Mouse (Mus musculus) forebrain, embryonic 11.5 days (tissue): Measurements from ENCODE around the gene Lpgat1. TPM values are rescaled to one million over a fixed set of nuclear protein-coding genes. Genes with fewer than 3 reads are reported as not detected.

Source experiments
- ATAC-seq: fragments of 200-750 bp; cut with Nextera tagmentation; replicated peaks from 2 replicates; pipeline ENCODE4 v1.8.0; 2017; ENCODE audit warnings: moderate TSS enrichment; ENCODE audit not compliant: low FRiP score
- DNase-seq: peaks from one replicate; pipeline ENCODE4 v3.0.0-alpha.2; 2017; ENCODE audit warnings: low spot score
- H3K27ac ChIP-seq: fragments of 300-500 bp; sonication (generic); 2 replicates; pipeline ENCODE4 v1.5.1; 2014; ENCODE audit warnings: low read depth, low read length
- H3K27me3 ChIP-seq: fragments of 300-500 bp; sonication (generic); 2 replicates; pipeline ENCODE4 v1.6.1; 2014; ENCODE audit warnings: mild to moderate bottlenecking, low read length, mixed read lengths; ENCODE audit not compliant: control insufficient read depth, insufficient read depth
- H3K36me3 ChIP-seq: fragments of 300-500 bp; sonication (generic); 2 replicates; pipeline ENCODE4 v1.6.1; 2014; ENCODE audit warnings: mild to moderate bottlenecking, low read length, moderate library complexity, mixed read lengths; ENCODE audit not compliant: control insufficient read depth, insufficient read depth
- H3K4me1 ChIP-seq: fragments of 300-500 bp; sonication (generic); replicated peaks from 2 replicates; pipeline ENCODE4 v1.6.1; 2014; ENCODE audit warnings: low read length, mixed read lengths; ENCODE audit not compliant: control insufficient read depth, insufficient read depth
- H3K4me2 ChIP-seq: fragments of 300-500 bp; sonication (generic); 2 replicates; pipeline ENCODE4 v1.6.1; 2014; ENCODE audit warnings: low read depth, mild to moderate bottlenecking, low read length, moderate library complexity, mixed read lengths; ENCODE audit not compliant: severe bottlenecking
- H3K4me3 ChIP-seq: fragments of 300-500 bp; sonication (generic); 2 replicates; pipeline ENCODE4 v1.5.1; 2014; ENCODE audit warnings: low read depth, low read length
- H3K9ac ChIP-seq: fragments of 300-500 bp; sonication (generic); 2 replicates; pipeline ENCODE4 v1.6.1; 2014; ENCODE audit warnings: low read length
- H3K9me3 ChIP-seq: fragments of 300-500 bp; sonication (generic); 2 replicates; pipeline ENCODE4 v1.6.1; 2016; ENCODE audit warnings: low read length, mixed read lengths; ENCODE audit not compliant: control insufficient read depth
- WGBS: fragments of 180-500 bp; shearing (Covaris S2); extraction: QIAGEN DNeasy Blood & Tissue Kit; methylation state at CpG from one replicate; pipeline ENCODE4 v1.1.7; 2014; 5-methylcytosine and 5-hydroxymethylcytosine counted together
- polyA plus RNA-seq: library from polyadenylated mRNA; unstranded; fragments of >200 nt; fragmentation: Nextera tagmentation; extraction: Ambion mirVana; gene quantifications from 2 replicates; pipeline ENCODE4 v1.2.1, GENCODE M21; 2014

The Lpgat1 gene
- polyA plus RNA-seq, 1 experiment from 2014 or later: 40.6 TPM

DNA sequence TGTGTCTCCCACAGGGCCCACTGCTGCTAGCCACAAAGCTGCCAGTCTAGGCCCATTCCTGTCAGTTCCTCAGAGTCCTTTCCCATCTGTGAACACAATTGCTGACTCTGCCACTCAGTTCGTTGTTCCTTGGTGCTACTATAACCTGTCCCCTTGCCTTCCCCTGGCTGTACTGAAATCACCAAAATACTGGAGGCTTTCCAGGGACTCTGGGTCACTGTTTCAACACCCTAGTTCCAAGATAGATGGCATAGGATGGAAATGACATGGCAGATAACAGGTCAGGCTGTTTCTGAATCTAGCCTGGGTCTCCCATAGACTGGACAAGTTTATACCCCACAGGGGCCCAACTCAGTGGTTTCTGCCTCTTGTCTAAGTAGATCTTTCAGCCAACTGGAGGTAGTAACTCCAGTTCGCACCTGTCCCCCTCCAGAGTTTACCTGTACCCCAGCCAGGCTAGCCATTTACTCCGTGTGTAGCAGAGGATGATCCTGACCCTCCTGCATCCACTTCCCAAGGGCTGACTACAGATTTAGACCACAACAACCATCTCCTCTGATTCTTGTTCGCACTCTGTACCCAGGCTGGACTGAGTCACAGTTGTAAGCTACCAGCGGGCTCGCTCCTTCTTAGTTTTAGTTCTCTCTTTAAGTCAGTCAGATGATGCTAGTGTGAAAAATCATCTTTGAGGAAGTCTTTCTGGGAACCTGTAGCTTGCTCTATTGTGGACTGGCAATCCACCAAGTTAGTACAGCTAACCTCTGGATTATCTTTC lies 23.1 kb downstream of the Lpgat1 start:
- H3K4me2 ChIP-seq: no peak overlapping the region
- H3K9ac ChIP-seq: no peak overlapping the region
- ATAC-seq (no peak), DNase-seq (no peak)
- H3K4me1 ChIP-seq: no peaks in the 10 kb centered on the region
- WGBS: 88% methylated on average over 6 of the region's 6 CpGs
- H3K27me3 ChIP-seq: no peaks in the 10 kb centered on the region
- H3K36me3 ChIP-seq: no peaks in the 10 kb centered on the region; the same call in 1 of the 2 replicates
- H3K9me3 ChIP-seq: no peaks in the 10 kb centered on the region
- H3K27ac ChIP-seq: no peak overlapping the region
- no peak overlapping the region for H3K4me3 ChIP-seq

DNA sequence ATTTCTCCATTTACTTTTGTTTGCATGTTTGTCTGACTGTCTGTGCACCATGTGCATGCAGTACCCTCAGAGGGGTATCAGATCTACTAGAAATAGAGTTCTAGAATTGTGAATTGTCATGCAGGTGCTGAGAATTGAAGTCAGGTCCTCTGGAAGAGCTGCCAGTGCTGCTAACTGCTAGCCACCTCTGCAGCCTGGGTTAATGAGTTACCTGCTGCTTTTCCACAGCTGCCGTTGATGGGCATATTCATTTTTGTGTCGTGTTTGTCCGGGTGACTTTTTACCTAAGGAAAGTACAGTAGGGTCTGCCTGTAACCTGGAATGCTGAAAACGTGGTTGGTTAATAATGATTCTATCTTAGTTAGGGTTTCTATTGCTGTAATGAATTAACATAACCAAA lies 24.0 kb downstream of the Lpgat1 start:
- no peak for DNase-seq
- H3K27me3 ChIP-seq: no peaks in the 10 kb centered on the region

DNA sequence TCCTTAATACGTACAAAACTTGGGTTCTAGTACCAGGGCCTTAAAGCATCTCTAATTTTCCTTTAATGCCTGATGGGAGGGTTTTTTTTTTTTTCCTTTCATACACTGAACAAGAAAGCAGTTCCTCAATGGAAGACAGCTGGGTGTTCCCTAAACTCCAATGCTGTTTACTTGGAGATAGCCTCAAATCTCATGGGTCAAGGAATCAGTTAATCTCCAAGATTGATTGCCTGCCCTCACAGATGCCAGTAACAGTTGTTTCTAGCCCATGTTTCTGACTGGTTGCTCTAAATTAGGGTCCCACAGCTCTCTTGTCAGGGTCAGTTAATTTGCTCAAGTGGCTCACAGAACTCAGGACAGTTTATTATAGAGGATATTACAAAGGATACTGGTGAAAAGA lies 30.8 kb downstream of the Lpgat1 start:
- Histone ChIP-seq H3K9ac (no peak overlapping the region), H3K9me3 (no peaks in the 10 kb centered on the region), H3K4me2 (no peak overlapping the region), H3K4me1 (no peaks in the 10 kb centered on the region), H3K27ac (no peak overlapping the region), H3K27me3 (no peaks in the 10 kb centered on the region), H3K36me3 (no peaks in the 10 kb centered on the region; the same call in 1 of the 2 replicates), H3K4me3 (no peak overlapping the region)
- DNase-seq (no peak), ATAC-seq (no peak)
- 59% methylated on average over 1 of the region's 1 CpGs for WGBS

More for the DNA sequence above, 24.0 kb downstream of the Lpgat1 start:
- WGBS: 93% methylated on average over 4 of the region's 4 CpGs
- no peak for ATAC-seq
- H3K4me3 ChIP-seq: no peak overlapping the region
- H3K27ac ChIP-seq: no peak overlapping the region
- H3K4me1 ChIP-seq: no peaks in the 10 kb centered on the region
- H3K9me3 ChIP-seq: no peaks in the 10 kb centered on the region
- H3K4me2 ChIP-seq: no peak overlapping the region
- H3K9ac ChIP-seq: no peak overlapping the region
- no peaks in the 10 kb centered on the region; the same call in 1 of the 2 replicates for H3K36me3 ChIP-seq

DNA sequence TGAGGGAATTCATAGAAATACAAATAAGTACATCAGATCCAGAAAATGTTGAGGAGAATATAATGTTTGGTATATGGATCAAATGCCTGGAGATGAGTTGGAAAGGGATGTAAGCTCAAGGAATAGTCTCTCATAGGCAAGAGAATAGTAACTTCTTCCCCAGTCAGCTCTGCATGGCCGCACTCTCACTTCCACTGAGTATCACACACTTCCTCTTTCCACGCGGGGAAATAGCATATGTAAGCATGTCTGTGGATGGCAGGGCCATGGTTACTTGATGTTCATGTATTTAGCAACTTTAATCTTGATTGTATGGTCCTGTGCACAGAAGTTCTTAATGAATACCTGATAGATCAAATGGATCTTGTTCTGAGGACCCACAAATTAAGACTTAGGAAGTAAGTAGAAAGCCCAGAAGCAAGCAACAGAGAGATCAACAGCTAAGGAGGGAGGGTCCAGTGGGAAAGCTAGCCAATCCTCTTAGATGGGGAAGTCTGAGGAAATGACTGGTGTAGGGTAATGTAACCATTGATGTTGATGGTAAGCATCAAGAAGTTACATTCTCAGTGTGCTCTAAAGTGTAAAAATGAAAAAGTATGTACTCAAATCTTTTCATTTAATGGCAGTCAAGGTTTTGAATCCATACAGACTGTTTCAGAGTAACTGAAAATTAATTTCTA lies 39.0 kb downstream of the Lpgat1 start:
- ATAC-seq (no peak), DNase-seq (no peak)
- H3K4me2 ChIP-seq: no peak overlapping the region
- no peaks in the 10 kb centered on the region for H3K27me3 ChIP-seq
- H3K4me1 ChIP-seq: no peaks in the 10 kb centered on the region
- H3K9ac ChIP-seq: no peak overlapping the region
- no peak overlapping the region for H3K4me3 ChIP-seq
- no peaks in the 10 kb centered on the region; the same call in 1 of the 2 replicates for H3K36me3 ChIP-seq
- no peak overlapping the region for H3K27ac ChIP-seq
- no peaks in the 10 kb centered on the region for H3K9me3 ChIP-seq
- 95% methylated on average over 3 of the region's 3 CpGs for WGBS

DNA sequence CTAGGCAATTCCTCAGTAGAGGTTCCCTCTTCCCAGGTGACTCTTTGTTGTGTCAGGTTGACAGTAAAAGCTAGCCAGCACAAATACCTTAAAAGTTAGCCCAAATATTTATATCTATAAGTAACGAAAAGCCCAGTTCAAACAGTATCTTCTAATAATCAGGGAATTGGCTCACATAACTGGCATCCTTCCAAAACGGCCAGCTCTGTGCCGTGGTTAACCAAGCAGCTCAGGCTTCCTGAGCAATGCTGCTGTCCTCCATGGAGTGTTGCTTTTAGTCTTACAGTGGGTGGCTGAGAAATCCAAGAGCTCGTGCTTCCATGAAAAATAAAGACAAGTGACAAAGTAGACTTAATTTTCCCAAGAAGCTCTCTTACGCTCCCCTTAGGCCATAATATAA lies 56.5 kb downstream of the Lpgat1 start:
- no peak overlapping the region for H3K4me3 ChIP-seq
- ATAC-seq (no peak), DNase-seq (no peak)
- no peaks in the 10 kb centered on the region for H3K27me3 ChIP-seq
- WGBS: 87% methylated on average over 5 of the region's 5 CpGs
- peaks cover 3% of the 10 kb centered on the region; the same call in 1 of the 2 replicates for H3K36me3 ChIP-seq
- H3K4me1 ChIP-seq: no peaks in the 10 kb centered on the region
- H3K27ac ChIP-seq: no peak overlapping the region
- no peak overlapping the region for H3K9ac ChIP-seq
- H3K9me3 ChIP-seq: no peaks in the 10 kb centered on the region
- H3K4me2 ChIP-seq: no peak overlapping the region

DNA sequence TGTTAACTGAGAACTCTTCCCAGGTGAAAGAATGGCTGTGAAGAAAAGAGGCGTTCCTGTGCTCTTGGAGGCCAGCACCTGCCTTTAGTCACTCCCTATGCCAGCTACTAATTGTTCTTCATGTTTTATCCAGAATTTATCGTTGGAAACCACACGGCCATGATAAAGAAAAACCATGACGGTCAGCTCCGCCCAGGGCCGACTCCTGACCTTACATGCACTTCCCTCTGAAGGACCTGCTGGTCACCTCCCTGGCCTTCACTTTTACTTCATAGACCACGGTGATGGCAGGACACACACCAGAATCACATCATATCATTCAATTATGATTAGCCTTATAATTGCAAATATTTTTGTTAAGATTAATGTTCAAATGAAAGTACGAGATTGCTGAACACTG lies 57.5 kb downstream of the Lpgat1 start:
- H3K27me3 ChIP-seq: no peaks in the 10 kb centered on the region
- H3K9ac ChIP-seq: no peak overlapping the region
- 89% methylated on average over 8 of the region's 8 CpGs for WGBS
- no peak overlapping the region for H3K4me3 ChIP-seq
- DNase-seq (no peak), ATAC-seq (no peak)
- no peaks in the 10 kb centered on the region for H3K9me3 ChIP-seq
- no peak overlapping the region for H3K4me2 ChIP-seq
- H3K4me1 ChIP-seq: no peaks in the 10 kb centered on the region
- H3K36me3 ChIP-seq: peaks cover 3% of the 10 kb centered on the region; the same call in 1 of the 2 replicates
- H3K27ac ChIP-seq: no peak overlapping the region

DNA sequence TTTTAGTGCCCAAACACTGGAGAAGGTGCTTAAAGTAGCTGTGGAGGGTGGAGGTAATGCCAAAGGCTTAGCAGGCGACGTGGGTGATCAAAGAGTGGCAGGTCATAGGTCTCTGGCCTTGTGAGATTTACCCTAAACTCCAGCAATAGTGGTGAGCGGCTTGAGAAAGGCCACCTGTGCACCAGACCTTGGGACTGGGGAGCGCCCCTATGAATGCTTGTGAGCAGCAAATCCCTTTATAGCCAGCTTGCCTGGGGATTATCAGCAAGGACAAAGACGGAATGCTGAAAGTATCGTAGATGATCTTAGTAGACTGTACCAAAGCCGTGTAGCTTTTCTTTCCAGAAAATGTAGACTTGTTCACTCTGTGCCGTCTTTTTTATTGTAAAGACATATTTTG lies 59.9 kb downstream of the Lpgat1 start:
- ATAC-seq: no peak
- WGBS: 60% methylated on average over 8 of the region's 8 CpGs
- H3K4me3 ChIP-seq: no peak overlapping the region

DNA sequence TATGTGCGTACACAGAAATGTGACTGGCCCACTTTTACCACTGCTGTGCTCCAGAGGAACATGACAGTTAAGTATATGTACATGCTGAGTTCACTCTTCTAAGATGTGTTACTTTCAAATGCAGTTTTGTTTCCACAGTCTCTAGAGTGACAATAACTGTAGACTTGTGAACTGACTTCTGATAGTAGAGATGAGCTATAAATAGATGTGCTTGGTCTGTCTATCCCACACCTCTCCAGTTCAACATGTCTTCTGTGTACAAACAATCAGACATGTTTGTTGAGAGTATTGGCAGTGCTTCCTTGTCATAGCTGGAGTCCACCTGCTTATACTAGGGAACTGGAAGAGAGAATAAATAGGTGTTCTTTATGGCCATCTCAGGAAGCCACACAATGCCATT lies 62.8 kb downstream of the Lpgat1 start:
- ATAC-seq (no peak), DNase-seq (no peak)
- 100% methylated on average over 1 of the region's 1 CpGs for WGBS
- no peak overlapping the region for H3K4me2 ChIP-seq
- no peak overlapping the region for H3K9ac ChIP-seq
- no peak overlapping the region for H3K4me3 ChIP-seq
- no peak overlapping the region for H3K27ac ChIP-seq
- no peaks in the 10 kb centered on the region for H3K9me3 ChIP-seq
- H3K27me3 ChIP-seq: no peaks in the 10 kb centered on the region
- peaks cover 3% of the 10 kb centered on the region; the same call in 1 of the 2 replicates for H3K36me3 ChIP-seq
- H3K4me1 ChIP-seq: no peaks in the 10 kb centered on the region

More for the DNA sequence above, 59.9 kb downstream of the Lpgat1 start:
- no peaks in the 10 kb centered on the region for H3K4me1 ChIP-seq
- H3K27ac ChIP-seq: no peak overlapping the region
- no peak for DNase-seq
- H3K4me2 ChIP-seq: no peak overlapping the region
- no peaks in the 10 kb centered on the region for H3K27me3 ChIP-seq
- no peak overlapping the region for H3K9ac ChIP-seq
- peaks cover 3% of the 10 kb centered on the region; the same call in 1 of the 2 replicates for H3K36me3 ChIP-seq
- H3K9me3 ChIP-seq: no peaks in the 10 kb centered on the region
